Comparison of ENCODE assay signal across 1 mouse cellular context in the genomic region with DNA sequence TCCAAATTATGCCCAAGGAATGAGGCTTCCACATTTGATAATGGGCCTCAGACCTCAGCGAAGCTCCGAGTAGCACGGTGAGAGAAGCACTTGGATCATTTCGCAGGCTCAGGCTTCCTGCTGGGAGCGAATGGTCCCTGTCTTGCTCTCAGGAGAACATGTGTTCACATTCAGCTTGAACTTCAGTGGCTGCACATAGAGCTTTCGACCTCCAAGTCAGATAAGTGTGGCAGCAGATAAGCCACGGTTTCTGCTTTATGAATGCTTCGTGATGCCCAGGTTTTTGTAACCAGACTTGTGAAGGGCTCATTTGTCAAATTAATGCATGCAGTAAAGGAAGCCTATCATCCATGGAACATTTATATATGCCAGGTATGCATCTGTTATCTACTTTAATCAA.
A peak's percentile ranks its signal among the peaks of the same experiment; 100 is the strongest.
TF ChIP-seq lines count a peak whose summit lies in the region.

No protein-coding gene starts in this region.

TF ChIP-seq in MEL, 35 proteins besides CTCF, POLR2A, EP300 and RAD21 (continued from another document):
- TF ChIP-seq NRF1 (IDR thresholded peaks at IDR 0.05; ENCODE audit: insufficient read depth, low read depth, low read length, poor library complexity, severe bottlenecking) (no peak), HCFC1 (IDR thresholded peaks at IDR 0.05; ENCODE audit: low read depth, low read length) (no peak), KAT2A (conservative IDR thresholded peaks at IDR 0.05; ENCODE audit: low read depth, low read length) (no peak), BHLHE40 (IDR thresholded peaks at IDR 0.05; ENCODE audit: borderline replicate concordance, low read depth, low read length) (no peak), JUND (IDR thresholded peaks at IDR 0.05; ENCODE audit: low read depth, low read length) (no peak), MXI1 (IDR thresholded peaks at IDR 0.05; ENCODE audit: low read depth, low read length) (peak; percentile 74), POLR2AphosphoS2 (IDR thresholded peaks at IDR 0.05; ENCODE audit: low read length) (no peak), TBP (IDR thresholded peaks at IDR 0.05; ENCODE audit: low read depth, low read length) (no peak), TAL1 (IDR thresholded peaks at IDR 0.05; ENCODE audit: low read length) (no peak), TCF12 (IDR thresholded peaks at IDR 0.05; ENCODE audit: low read depth, low read length) (no peak), ZC3H11A (IDR thresholded peaks at IDR 0.05; ENCODE audit: low read depth, low read length) (no peak), GATA1 (IDR thresholded peaks at IDR 0.05; ENCODE audit: low read depth, low read length) (peak; percentile 83), NELFE (IDR thresholded peaks at IDR 0.05; ENCODE audit: low read depth, low read length) (no peak), MYB (IDR thresholded peaks at IDR 0.05; ENCODE audit: low read depth, low read length) (no peak), USF2 (IDR thresholded peaks at IDR 0.05; ENCODE audit: borderline replicate concordance in 1 of 2, insufficient read depth in 1 of 2, low read depth in 1 of 2, low read length in 2 of 2) (no peak), UBTF (IDR thresholded peaks at IDR 0.05; ENCODE audit: borderline replicate concordance, insufficient read depth, low read depth, low read length) (no peak), SMC3 (IDR thresholded peaks at IDR 0.05; ENCODE audit: low read depth, low read length) (no peak), E2F4 (IDR thresholded peaks at IDR 0.05; ENCODE audit: borderline replicate concordance, low read depth, low read length) (no peak), ELF1 (IDR thresholded peaks at IDR 0.05; ENCODE audit: low read depth, low read length) (no peak), ZNF384 (IDR thresholded peaks at IDR 0.05; ENCODE audit: low read depth, low read length) (peak; percentile 34; the same call in 1 of the 2 replicates)
